Mouse (Mus musculus): ENCODE results near the gene Dkk3. TPM values are rescaled to one million over a fixed set of nuclear protein-coding genes. Genes with fewer than 3 reads are reported as not detected.
A peak's percentile ranks its signal among the peaks of the same experiment; 100 is the strongest.

The Dkk3 gene
- 7.3 and 9.0 TPM in 2 replicates for polyA plus RNA-seq (2016; fragmentation: Nextera tagmentation; extraction: Ambion mirVana)

DNA sequence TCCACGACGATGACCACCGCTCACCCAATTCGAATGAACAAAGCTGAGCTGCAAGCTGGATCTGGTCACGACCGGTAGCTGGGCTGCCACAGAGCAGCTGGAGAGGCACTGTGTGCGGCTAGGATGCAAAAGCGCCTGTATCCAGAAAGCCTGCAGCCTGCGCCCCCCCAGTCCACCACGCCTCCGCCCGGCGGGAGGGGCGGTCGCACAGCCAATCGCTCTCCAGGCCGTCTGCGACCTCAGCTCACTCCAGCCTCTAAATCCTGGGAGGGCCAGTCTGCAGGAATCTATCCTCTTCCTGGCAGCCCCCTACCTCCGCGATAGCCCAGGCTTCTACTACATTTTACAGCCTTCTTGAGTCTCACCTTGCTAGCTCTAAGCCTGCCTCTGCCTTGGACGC lies at the start of gene Dkk3:
Gene Dkk3 (minus strand): TSS at position 116 of the 400 bp plus-strand sequence.
- Histone ChIP-seq H3K27me3 (ENCODE audit: insufficient read depth, poor library complexity, severe bottlenecking) (peaks cover 44% of the 10 kb centered on the region), H3K9me3 (no peaks in the 10 kb centered on the region), H3K4me1 (replicated peaks) (peaks cover 30% of the 10 kb centered on the region), H3K36me3 (no peaks in the 10 kb centered on the region), H3K27ac (peak within 1 kb of the TSS; percentile 82), H3K4me3 (peak within 1 kb of the TSS; percentile 62)
- peak; percentile 70 for DNase-seq (ENCODE audit: low spot score)
- 2% methylated on average over 21 of the region's 21 CpGs for WGBS

DNA sequence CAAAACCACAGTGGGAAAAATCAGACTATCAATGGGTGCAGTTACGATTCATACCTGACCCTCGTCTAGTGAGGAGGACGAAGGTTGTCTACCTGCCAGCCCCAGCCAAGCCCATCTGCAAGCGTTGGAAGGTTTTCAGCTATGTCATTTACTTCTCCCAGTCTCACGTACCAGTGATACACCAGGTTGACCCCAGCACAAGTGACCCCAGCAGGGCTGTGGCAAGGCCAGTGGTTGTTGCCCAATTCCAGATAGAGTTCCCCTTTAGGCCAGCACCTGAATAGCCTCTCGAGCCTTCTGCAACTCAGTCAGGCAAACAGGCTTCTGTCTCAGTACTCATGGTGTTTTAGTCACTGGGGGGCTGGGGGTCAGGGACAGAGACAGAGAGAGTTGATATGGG lies 48.9 kb upstream of the Dkk3 start:
- DNase-seq (ENCODE audit: low spot score), result no peak
- 91% methylated on average over 6 of the region's 6 CpGs for WGBS
- Histone ChIP-seq H3K9me3 (no peaks in the 10 kb centered on the region), H3K27me3 (ENCODE audit: insufficient read depth, poor library complexity, severe bottlenecking) (peaks cover 15% of the 10 kb centered on the region), H3K4me1 (replicated peaks) (0 out of 2 replicates have a peak, but pooled peaks cover 6% of the 10 kb centered on the region), H3K27ac (no peak overlapping the region), H3K4me3 (no peak overlapping the region), H3K36me3 (no peaks in the 10 kb centered on the region)

DNA sequence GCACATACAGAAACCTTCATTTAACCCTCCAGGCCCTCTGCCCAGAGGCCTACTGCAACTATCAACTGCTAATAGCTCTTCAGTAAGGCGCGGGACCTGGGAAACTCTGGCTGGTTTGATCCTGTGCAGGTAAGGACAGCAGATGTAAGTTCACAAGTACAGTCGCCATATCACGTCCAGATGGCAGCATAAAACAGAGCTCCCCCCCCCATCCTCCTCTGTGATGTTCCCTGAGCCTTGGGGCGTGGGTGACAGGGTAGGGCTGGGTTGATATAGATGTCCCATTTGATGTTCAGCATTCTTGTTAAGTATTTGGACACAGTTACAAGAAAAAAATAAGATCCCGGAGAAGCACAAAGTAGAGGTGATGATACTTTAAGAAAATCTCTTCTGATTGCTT lies 46.7 kb upstream of the Dkk3 start:
- Histone ChIP-seq H3K9me3 (no peaks in the 10 kb centered on the region), H3K36me3 (no peaks in the 10 kb centered on the region), H3K4me1 (replicated peaks) (peaks cover 12% of the 10 kb centered on the region; the same call in 1 of the 2 replicates), H3K27me3 (ENCODE audit: insufficient read depth, poor library complexity, severe bottlenecking) (peaks cover 9% of the 10 kb centered on the region), H3K4me3 (no peak overlapping the region), H3K27ac (no peak overlapping the region)
- no peak for DNase-seq (ENCODE audit: low spot score)
- 89% methylated on average over 6 of the region's 6 CpGs for WGBS

DNA sequence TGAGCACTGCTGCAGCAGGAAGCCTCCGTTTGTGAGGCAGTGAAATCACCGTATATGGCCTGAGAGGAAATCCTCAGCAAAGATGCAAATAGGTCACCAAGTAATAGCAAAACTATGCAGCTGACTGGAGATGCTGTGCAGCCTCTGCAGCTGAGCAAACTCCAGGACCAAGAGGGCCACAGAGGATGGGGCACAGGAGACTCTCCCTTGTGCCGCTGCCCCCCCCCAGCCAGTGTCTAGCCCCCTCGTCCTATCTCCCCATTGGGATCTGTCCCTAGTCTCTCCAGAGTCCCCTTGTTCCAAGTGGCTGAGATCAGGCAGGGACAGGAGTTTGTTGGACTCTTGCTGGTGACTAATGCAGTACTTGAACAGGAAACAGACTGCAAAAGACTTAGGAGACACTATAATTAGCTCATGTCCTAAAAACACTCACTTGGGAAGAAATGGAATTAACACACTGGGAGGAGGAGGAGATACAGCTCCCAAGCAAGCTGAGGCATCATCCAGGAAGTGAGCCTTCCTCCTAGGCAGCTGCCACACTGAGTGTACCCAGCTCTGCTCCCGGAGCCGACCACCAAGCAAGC lies 45.6 kb upstream of the Dkk3 start:
- H3K9me3 ChIP-seq, result no peaks in the 10 kb centered on the region
- no peak for DNase-seq (ENCODE audit: low spot score)
- no peak overlapping the region for H3K4me3 ChIP-seq
- H3K27me3 ChIP-seq (ENCODE audit: insufficient read depth, poor library complexity, severe bottlenecking), result peaks cover 5% of the 10 kb centered on the region; the same call in 1 of the 2 replicates
- WGBS, result 72% methylated on average over 6 of the region's 6 CpGs
- peaks cover 20% of the 10 kb centered on the region; the same call in 1 of the 2 replicates for H3K4me1 ChIP-seq (replicated peaks)
- no peak overlapping the region for H3K27ac ChIP-seq
- no peaks in the 10 kb centered on the region for H3K36me3 ChIP-seq

DNA sequence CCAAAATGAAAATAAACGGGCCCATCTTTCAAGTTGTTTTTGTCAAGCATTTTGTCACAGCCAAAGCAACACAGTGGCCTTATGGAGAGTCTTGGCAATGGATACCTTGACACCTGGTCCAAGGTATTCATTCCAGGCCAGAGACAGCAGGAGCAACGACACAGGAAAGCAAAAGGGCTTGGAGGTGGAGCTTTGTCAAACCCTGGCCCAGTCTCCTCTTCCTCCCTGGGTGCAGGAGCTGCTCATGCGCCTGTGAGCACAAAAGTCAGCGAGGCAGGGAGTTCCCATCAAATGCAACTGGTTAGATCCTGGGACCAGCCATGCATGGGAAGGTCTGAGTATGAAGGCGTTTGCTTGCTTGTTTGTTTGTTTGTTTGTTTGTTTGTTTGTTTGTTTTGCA lies 45.1 kb upstream of the Dkk3 start:
- 0 out of 2 replicates have a peak overlapping the region, but pooled peaks have one; percentile 9 for H3K27ac ChIP-seq
- H3K27me3 ChIP-seq (ENCODE audit: insufficient read depth, poor library complexity, severe bottlenecking), result 0 out of 2 replicates have a peak, but pooled peaks cover under 1% of the 10 kb centered on the region
- no peak overlapping the region for H3K4me3 ChIP-seq
- no peaks in the 10 kb centered on the region for H3K9me3 ChIP-seq
- no peaks in the 10 kb centered on the region for H3K36me3 ChIP-seq
- DNase-seq (ENCODE audit: low spot score), result no peak
- H3K4me1 ChIP-seq (replicated peaks), result peaks cover 23% of the 10 kb centered on the region; the same call in 1 of the 2 replicates
- WGBS, result 77% methylated on average over 5 of the region's 5 CpGs

DNA sequence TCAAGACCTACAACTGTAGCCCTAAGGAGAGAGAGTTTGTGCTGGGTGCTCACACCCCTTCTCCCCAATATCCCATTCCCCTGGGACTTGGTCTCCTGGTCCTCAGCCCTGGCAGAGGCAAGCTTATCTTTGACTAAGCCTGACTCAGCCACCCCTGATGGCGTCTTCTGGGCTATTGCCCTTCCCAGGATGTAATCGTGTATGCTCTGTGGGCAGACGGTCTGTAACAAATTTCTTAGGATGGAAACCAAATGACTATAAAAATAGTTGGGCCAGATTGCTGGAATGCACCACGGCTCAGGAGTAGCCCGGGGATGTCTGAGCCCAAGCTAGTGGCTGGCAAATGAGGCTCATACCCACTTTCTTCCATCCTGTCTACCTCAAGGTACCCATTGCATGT lies 44.0 kb upstream of the Dkk3 start:
- Histone ChIP-seq H3K4me3 (no peak overlapping the region), H3K9me3 (no peaks in the 10 kb centered on the region), H3K36me3 (no peaks in the 10 kb centered on the region), H3K4me1 (replicated peaks) (peaks cover 23% of the 10 kb centered on the region; the same call in 1 of the 2 replicates), H3K27me3 (ENCODE audit: insufficient read depth, poor library complexity, severe bottlenecking) (no peaks in the 10 kb centered on the region), H3K27ac (no peak overlapping the region)
- WGBS, result 91% methylated on average over 5 of the region's 5 CpGs
- no peak for DNase-seq (ENCODE audit: low spot score)

DNA sequence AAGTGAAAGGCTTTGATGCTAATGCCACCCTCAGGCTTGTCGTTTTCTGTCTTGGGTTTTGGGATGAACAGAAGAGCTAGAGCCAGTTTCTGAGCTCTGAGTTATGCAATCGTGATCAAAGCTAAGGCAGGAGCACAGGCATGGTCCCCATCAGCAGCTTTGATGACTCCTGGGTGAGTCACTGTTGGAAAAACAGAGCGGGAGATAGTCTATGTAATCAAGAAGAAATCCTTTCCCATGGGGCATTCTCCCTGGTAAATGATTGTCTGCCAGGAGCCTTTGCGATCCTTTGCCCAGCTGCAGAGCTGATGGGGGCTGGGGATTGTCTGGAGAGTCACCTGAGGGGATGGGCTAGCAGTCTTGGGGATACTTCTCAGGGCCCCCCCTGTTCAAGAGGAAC lies 43.3 kb upstream of the Dkk3 start:
- WGBS, result 72% methylated on average over 4 of the region's 4 CpGs
- H3K9me3 ChIP-seq, result no peaks in the 10 kb centered on the region
- peaks cover 23% of the 10 kb centered on the region; the same call in 1 of the 2 replicates for H3K4me1 ChIP-seq (replicated peaks)
- H3K27ac ChIP-seq, result no peak overlapping the region
- no peaks in the 10 kb centered on the region for H3K27me3 ChIP-seq (ENCODE audit: insufficient read depth, poor library complexity, severe bottlenecking)
- no peak overlapping the region for H3K4me3 ChIP-seq
- no peaks in the 10 kb centered on the region for H3K36me3 ChIP-seq
- no peak for DNase-seq (ENCODE audit: low spot score)

DNA sequence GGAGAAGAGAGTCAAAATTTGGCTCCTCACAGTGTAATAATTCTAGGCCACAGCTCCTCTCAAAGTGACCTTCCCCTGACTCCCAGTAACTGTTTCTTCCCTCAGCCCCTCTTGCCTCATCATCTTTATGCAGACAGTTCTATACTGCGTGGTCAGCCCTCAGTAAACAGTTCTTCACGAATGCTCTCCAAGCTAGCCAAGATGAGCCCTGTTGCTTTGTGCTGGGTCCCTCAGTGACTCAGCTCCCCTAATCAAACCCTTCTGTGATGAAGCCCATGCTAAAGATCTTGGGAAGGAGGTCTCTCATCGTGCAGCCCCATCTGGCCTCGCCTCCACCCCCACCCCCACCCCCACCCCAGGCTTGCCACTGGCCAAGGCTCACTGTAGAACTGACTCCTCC lies 41.9 kb upstream of the Dkk3 start:
- H3K36me3 ChIP-seq, result no peaks in the 10 kb centered on the region
- no peaks in the 10 kb centered on the region for H3K27me3 ChIP-seq (ENCODE audit: insufficient read depth, poor library complexity, severe bottlenecking)
- no peaks in the 10 kb centered on the region for H3K9me3 ChIP-seq
- peaks cover 23% of the 10 kb centered on the region; the same call in 1 of the 2 replicates for H3K4me1 ChIP-seq (replicated peaks)
- H3K4me3 ChIP-seq, result no peak overlapping the region
- DNase-seq (ENCODE audit: low spot score), result no peak
- H3K27ac ChIP-seq, result peak overlapping the region; percentile 19; the same call in 1 of the 2 replicates
- WGBS, result 34% methylated on average over 4 of the region's 4 CpGs

DNA sequence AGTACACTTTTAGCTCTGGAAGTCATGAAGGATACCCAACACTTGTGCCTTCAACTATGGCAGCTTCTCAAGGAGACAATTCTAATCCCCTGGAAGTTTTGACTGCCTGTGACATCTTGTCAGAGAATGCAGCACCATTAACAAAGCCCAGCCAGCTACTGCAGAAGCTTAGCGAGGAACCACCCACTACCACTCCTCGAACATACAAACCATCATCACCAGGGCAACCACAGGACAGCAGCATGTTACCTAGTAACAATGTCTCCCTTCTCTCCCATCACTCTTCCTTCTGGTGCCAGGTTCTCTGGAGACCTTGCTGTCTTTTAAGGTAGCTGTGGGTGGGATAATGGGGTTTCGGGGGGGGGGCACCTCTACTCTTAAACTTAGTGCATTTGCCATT lies 40.5 kb upstream of the Dkk3 start:
- no peak for DNase-seq (ENCODE audit: low spot score)
- Histone ChIP-seq H3K4me3 (no peak overlapping the region), H3K9me3 (no peaks in the 10 kb centered on the region), H3K36me3 (no peaks in the 10 kb centered on the region), H3K27ac (no peak overlapping the region), H3K27me3 (ENCODE audit: insufficient read depth, poor library complexity, severe bottlenecking) (no peaks in the 10 kb centered on the region), H3K4me1 (replicated peaks) (peaks cover 21% of the 10 kb centered on the region; the same call in 1 of the 2 replicates)
- WGBS, result 63% methylated on average over 3 of the region's 3 CpGs

DNA sequence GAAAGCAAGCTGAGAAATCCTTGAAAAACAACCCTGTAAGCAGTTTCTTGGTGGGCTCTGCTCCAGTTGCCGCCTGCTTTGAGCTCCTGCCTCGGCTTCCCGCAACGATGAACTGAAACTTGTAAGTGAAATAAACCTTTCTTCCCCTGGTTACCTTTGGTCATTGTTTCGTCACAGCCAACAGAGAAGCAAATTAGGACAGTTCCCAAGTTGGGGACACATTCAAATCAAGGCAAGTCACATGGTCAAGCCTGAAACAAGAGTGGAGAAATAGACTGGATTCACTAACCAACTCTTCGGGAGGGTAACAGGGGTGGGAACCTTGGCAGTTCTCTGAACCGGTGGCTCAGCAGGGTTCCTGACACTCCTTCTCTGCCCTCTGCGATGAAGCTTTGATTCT lies 38.6 kb upstream of the Dkk3 start:
- H3K27me3 ChIP-seq (ENCODE audit: insufficient read depth, poor library complexity, severe bottlenecking), result no peaks in the 10 kb centered on the region
- H3K27ac ChIP-seq, result no peak overlapping the region
- H3K4me1 ChIP-seq (replicated peaks), result peaks cover 17% of the 10 kb centered on the region; the same call in 1 of the 2 replicates
- H3K36me3 ChIP-seq, result no peaks in the 10 kb centered on the region
- no peak for DNase-seq (ENCODE audit: low spot score)
- WGBS, result 73% methylated on average over 8 of the region's 8 CpGs
- no peak overlapping the region for H3K4me3 ChIP-seq
- no peaks in the 10 kb centered on the region for H3K9me3 ChIP-seq

DNA sequence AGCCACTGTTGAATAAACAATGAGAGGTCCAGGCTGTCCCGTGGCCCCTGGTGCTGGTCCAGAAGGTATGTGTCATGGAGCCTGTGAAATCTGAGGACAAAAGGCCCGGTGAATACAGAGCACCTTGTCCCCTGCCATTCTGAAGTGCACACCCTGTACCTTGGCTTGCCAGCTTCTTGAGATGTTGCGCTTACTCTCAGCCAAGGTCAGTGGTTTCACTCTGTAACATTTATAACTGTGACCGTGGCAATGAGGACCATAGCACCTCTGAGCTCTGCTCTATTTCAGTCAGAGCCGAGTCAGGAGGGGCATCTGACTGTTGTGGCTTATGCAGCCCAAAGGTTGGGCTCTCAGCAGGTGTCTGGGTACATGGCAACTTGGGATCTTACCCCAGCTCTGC lies 35.4 kb upstream of the Dkk3 start:
- no peaks in the 10 kb centered on the region for H3K9me3 ChIP-seq
- no peaks in the 10 kb centered on the region for H3K36me3 ChIP-seq
- WGBS, result 81% methylated on average over 5 of the region's 5 CpGs
- no peak overlapping the region for H3K4me3 ChIP-seq
- H3K4me1 ChIP-seq (replicated peaks), result peaks cover under 1% of the 10 kb centered on the region; the same call in 1 of the 2 replicates
- no peak overlapping the region for H3K27ac ChIP-seq
- no peak for DNase-seq (ENCODE audit: low spot score)
- H3K27me3 ChIP-seq (ENCODE audit: insufficient read depth, poor library complexity, severe bottlenecking), result no peaks in the 10 kb centered on the region

DNA sequence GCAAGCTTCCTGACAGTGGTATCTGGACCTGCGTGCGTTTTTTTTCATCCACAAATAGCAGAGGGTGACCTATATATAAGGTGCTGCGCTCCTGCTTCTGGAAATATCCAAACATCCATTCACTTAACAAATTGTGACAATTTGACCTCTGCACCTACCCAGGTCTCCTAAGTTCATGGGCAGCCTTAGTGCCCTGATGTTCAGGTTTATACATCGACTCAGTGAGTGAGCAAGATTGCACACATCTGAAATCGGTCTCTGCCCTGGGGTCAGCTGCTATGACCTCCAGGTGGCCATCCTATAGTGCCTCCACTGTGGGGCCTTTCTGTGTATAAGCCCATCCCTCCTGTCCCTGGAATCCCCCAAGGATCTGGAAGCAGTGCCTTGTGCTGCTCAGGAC lies 33.9 kb upstream of the Dkk3 start:
- no peaks in the 10 kb centered on the region for H3K36me3 ChIP-seq
- H3K27ac ChIP-seq, result no peak overlapping the region
- no peak overlapping the region for H3K4me3 ChIP-seq
- H3K27me3 ChIP-seq (ENCODE audit: insufficient read depth, poor library complexity, severe bottlenecking), result no peaks in the 10 kb centered on the region
- WGBS, result 84% methylated on average over 5 of the region's 5 CpGs
- H3K9me3 ChIP-seq, result no peaks in the 10 kb centered on the region
- no peak for DNase-seq (ENCODE audit: low spot score)
- peaks cover 11% of the 10 kb centered on the region; the same call in 1 of the 2 replicates for H3K4me1 ChIP-seq (replicated peaks)

DNA sequence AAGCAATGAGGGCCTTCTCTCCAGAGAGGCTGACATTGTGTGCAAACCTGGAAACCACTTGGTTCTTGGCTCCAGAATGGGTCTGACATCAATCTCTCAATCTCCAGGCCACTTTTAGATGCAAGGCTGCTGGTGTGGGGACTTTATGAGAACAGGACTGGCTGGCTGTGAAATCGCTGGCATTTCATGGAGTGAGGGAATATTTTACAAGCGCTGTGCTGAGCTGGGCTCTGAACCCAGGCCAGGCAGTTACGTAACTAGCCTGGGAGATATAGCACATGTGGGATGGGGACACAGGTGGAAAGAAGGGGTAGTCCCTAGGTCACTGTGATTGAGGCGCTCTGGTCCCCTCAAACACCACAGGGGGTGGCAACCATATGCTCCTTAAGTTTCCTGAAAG lies 33.4 kb upstream of the Dkk3 start:
- H3K4me1 ChIP-seq (replicated peaks), result peaks cover 15% of the 10 kb centered on the region; the same call in 1 of the 2 replicates
- H3K36me3 ChIP-seq, result no peaks in the 10 kb centered on the region
- H3K27ac ChIP-seq, result no peak overlapping the region
- DNase-seq (ENCODE audit: low spot score), result no peak
- H3K4me3 ChIP-seq, result no peak overlapping the region
- 87% methylated on average over 4 of the region's 4 CpGs for WGBS
- H3K27me3 ChIP-seq (ENCODE audit: insufficient read depth, poor library complexity, severe bottlenecking), result no peaks in the 10 kb centered on the region
- H3K9me3 ChIP-seq, result no peaks in the 10 kb centered on the region

Measured in hindbrain, embryonic 10.5 days (tissue).